ENCODE assay signal across 10 mouse cellular contexts in genomic region chr11:87801711-87802275, GRCm38 (mm10). TPM values are rescaled to one million over a fixed set of nuclear protein-coding genes. Genes with fewer than 3 reads are reported as not detected.
DNase-seq lines count a peak whose midpoint lies in the region.
"Had no signal": no experiment of that assay in that cellular context is flagged by ENCODE, and none has a peak within 500 bp of the region (broad histone marks: within the 10 kb centered on the region; RNA-seq: fewer than 3 reads in every experiment).

No protein-coding gene starts in this region.

- DNase-seq in layer of hippocampus, adult 18-20 months (ENCODE audit: low spot score in 2 of 2): peak; percentile 65 to 66
- no peak for DNase-seq in layer of hippocampus, postnatal 10 days (ENCODE audit: low spot score in 2 of 2)
- DNase-seq in Muller cell, postnatal 12 days (ENCODE audit: inconsistent ontology term): peak; percentile 10
- DNase-seq in heart, postnatal 10 days: peak; percentile 23 to 29
- DNase-seq in right cerebral cortex, postnatal 14 days: peak; percentile 27
- DNase-seq in ovary, postnatal 14 days (ENCODE audit: low spot score): no peak
- no peak for DNase-seq in adrenal gland, adult 18-20 months (ENCODE audit: low spot score in 2 of 2)
- DNase-seq: adrenal gland, adult 8-10 months; cerebellum, adult 11 months had no signal

- intact Hi-C loops in heart, postnatal 10 days (cut with DNase I): no loop called here

RNA-seq across cellular contexts. Expression of gene Mpo, which starts 8.4 kb away (rescaled TPM):
- total RNA-seq in layer of hippocampus, adult 18-20 months (2021): under 1 TPM in 1 of 2 experiments, not detected in 1; 0.22 TPM
- under 1 TPM; 0.48 to 0.62 TPM for total RNA-seq in layer of hippocampus, postnatal 10 days (2021)
- total RNA-seq in heart, postnatal 10 days (2021): not detected
- not detected for total RNA-seq in adrenal gland, adult 18-20 months (2021)
- total RNA-seq: adrenal gland, adult 8-10 months; MEL had no signal

RNA-seq across cellular contexts. Expression of gene Lpo, which starts 26.3 kb away (rescaled TPM):
- under 1 TPM; 0.15 to 0.37 TPM for total RNA-seq in layer of hippocampus, adult 18-20 months (2021)
- total RNA-seq in layer of hippocampus, postnatal 10 days (2021): under 1 TPM; 0.62 to 0.87 TPM
- not detected for total RNA-seq in heart, postnatal 10 days (2021)
- total RNA-seq in adrenal gland, adult 18-20 months (2021): not detected
- total RNA-seq: adrenal gland, adult 8-10 months; MEL had no signal

RNA-seq across cellular contexts. Expression of gene Tspoap1, which starts 41.5 kb away (rescaled TPM):
- total RNA-seq in layer of hippocampus, adult 18-20 months (2021): 100 to 1,000 TPM; 128 to 144 TPM
- 100 to 1,000 TPM; 149 to 174 TPM for total RNA-seq in layer of hippocampus, postnatal 10 days (2021)
- total RNA-seq in heart, postnatal 10 days (2021): under 1 TPM; 0.15 to 0.31 TPM
- total RNA-seq in adrenal gland, adult 18-20 months (2021): 1 to 10 TPM; 7.6 to 9.5 TPM

RNA-seq across cellular contexts. Expression of gene Mks1, which starts 51.2 kb away (rescaled TPM):
- total RNA-seq in layer of hippocampus, adult 18-20 months (2021): 1 to 10 TPM; 5.6 TPM
- 1 to 10 TPM; 7.0 to 7.2 TPM for total RNA-seq in layer of hippocampus, postnatal 10 days (2021)
- 1 to 10 TPM; 3.3 to 3.9 TPM for total RNA-seq in heart, postnatal 10 days (2021)
- 1 to 10 TPM; 5.9 to 8.9 TPM for total RNA-seq in adrenal gland, adult 18-20 months (2021)

Comparison
In these comparisons a context has a peak if more than half of its experiments do, and no peak if none do; other contexts are left out.
1. DNase-seq: peak in layer of hippocampus, adult 18-20 months (2 of 2), Muller cell, postnatal 12 days (single experiment), heart, postnatal 10 days (2 of 2) and right cerebral cortex, postnatal 14 days (single experiment); none in layer of hippocampus, postnatal 10 days (0 of 2), ovary, postnatal 14 days (single experiment) and adrenal gland, adult 18-20 months (0 of 2).
2. RNA of gene Tspoap1, which starts 41.5 kb away (total RNA-seq): 149 to 174 TPM in layer of hippocampus, postnatal 10 days and 128 to 144 TPM in layer of hippocampus, adult 18-20 months; 7.6 to 9.5 TPM in adrenal gland, adult 18-20 months and 0.15 to 0.31 TPM in heart, postnatal 10 days; every median in the first group is over 10 times any median in the second.